Mouse (Mus musculus): ENCODE data around the gene Gm7735.
"Not testable (repeated sequence)": the region's sequence is repeated elsewhere in the genome, so short reads cannot be mapped to it uniquely, and the experiment has no call there.

Gm7735 gene

DNA sequence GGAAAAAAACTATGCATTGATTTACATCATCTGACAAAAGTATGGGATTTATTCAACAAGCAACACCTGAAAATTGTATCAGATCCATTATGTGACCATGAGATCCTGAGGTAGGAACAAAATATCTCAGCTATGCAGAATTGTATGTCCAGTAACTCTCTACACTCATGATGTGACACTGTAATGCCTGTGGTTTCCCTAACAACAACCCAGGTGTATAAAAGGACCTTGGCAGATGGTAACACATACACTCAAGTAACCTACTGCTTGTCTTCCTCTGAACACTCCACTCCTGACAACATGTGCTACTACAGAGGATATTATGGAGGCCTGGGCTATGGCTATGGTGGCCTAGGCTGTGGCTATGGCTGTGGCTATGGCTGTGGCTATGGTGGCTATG is at the start of gene Gm7735:
TSS of gene Gm7735 (plus strand) at position 301 of the 400 bp plus-strand sequence.
- DNase-seq (ENCODE audit: low read depth), result not testable (repeated sequence)

- no peak for DNase-seq (ENCODE audit: low read depth)
These were observed 28.7 kb upstream of the Gm7735 start, which contains the start of gene Gm6358 for GRCm38 (mm10) chr16:89140551-89140950. Gene Gm6358 (plus strand): TSS chr16:89140851.

DNA sequence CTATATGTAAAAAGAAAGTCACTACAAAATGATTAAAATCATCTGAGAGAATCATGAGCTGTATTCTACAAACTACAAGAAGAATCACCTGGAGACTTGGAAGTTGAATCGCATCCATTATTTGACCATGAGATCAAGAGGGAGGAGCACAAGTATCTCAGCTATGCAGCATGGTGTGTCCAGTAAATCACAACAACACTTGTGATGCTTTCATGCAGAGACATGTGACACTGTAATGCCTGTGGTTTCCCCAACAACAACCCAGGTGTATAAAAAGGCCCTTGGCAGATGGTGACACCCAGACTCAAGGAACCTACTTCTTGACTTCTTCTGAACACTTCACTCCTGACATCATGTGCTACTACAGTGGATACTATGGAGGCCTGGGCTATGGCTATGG is 18.5 kb upstream of the Gm7735 start, which contains the start of gene Gm10061:
TSS of gene Gm10061 (plus strand) at position 301 of the 400 bp plus-strand sequence.
- DNase-seq (ENCODE audit: low read depth), result no peak

GRCm38 (mm10) chr16:89157652-89158051 is 11.6 kb upstream of the Gm7735 start, which contains the start of gene Gm9789:
Gene Gm9789 (plus strand): TSS chr16:89157952.
- DNase-seq (ENCODE audit: low read depth), result no peak

- DNase-seq (ENCODE audit: low read depth), result no peak
These were observed 5.1 kb downstream of the Gm7735 start, which contains the start of gene 1110057P08Rik for GRCm38 (mm10) chr16:89174435-89174834. Gene 1110057P08Rik (plus strand): TSS chr16:89174735.

DNA sequence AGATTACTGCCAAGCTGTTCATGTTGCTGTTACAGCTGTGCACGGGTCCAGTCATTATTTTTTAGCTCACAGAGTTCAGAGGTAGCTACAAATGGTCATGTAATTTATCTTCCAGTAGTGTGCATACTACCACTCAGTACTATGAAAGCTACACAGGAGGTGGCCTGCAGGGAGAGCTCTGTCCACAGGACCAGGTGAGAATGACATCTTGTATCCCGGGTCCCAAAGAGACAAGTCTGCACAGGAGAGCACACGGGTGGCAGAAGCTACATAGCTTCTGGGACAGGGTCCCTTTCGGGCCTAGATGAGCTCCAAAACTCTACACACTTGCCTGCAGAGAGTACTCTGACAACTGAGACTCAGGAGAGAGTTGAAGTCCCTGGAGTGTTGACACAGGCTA is 19.3 kb downstream of the Gm7735 start:
- no peak for DNase-seq (ENCODE audit: low read depth)

GRCm38 (mm10) chr16:89205561-89205960 is 36.3 kb downstream of the Gm7735 start, which contains the start of gene Krtap20-2:
Gene Krtap20-2 (plus strand): TSS chr16:89205861.
- DNase-seq (ENCODE audit: low read depth), result no peak

Measured in NIH3T3 (cell line).